Mouse (Mus musculus) gastrocnemius, postnatal 14 days (tissue): ENCODE data around the gene Hdac7. TPM values are rescaled to one million over a fixed set of nuclear protein-coding genes. Genes with fewer than 3 reads are reported as not detected.

Experiments used
- DNase-seq: peaks from one replicate; pipeline ENCODE4 v3.0.0; 2021; ENCODE audit warnings: mixed read lengths
- intact Hi-C: fragments of 180-260 bp; cut with DNase I; formaldehyde crosslinking; loops from one replicate; pipeline ENCODE4 v1.15.1; 2025; ENCODE audit warnings: low total_unique reads
- total RNA-seq, 2 experiments: library from RNA; stranded (reverse); gene quantifications; 2 replicates each; pipeline ENCODE4 v1.2.3; 2021

Hdac7 gene
- total RNA-seq, 2 experiments from 2014 or later: 18.2 to 23.3 TPM

- intact Hi-C loops: no loop called here
- no peak for DNase-seq
These were observed 63.7 kb downstream of the Hdac7 start for GRCm38 (mm10) chr15:97780611-97781031.

- intact Hi-C loops: no loop called here
- DNase-seq: no peak
These were observed 64.7 kb downstream of the Hdac7 start for GRCm38 (mm10) chr15:97779576-97779975.

GRCm38 (mm10) chr15:97778311-97779098, 65.8 kb downstream of the Hdac7 start, which contains the start of gene Slc48a1:
Gene Slc48a1, plus strand, starts transcription at chr15:97778520.
- no peak for DNase-seq
- intact Hi-C loops: no loop called here

- intact Hi-C loops: no loop called here
- no peak for DNase-seq
These were observed 67.4 kb downstream of the Hdac7 start for GRCm38 (mm10) chr15:97776919-97777318.

- DNase-seq: peak; percentile 73
- intact Hi-C loops: no loop called here
These were observed 67.8 kb downstream of the Hdac7 start for GRCm38 (mm10) chr15:97776514-97776913.

GRCm38 (mm10) chr15:97773961-97774370, 70.3 kb downstream of the Hdac7 start:
- intact Hi-C loops: loop anchor here (2.0 kb wide), 1 partner anchor 55 kb away; no protein-coding TSS in a partner anchor
- no peak for DNase-seq

- intact Hi-C loops: no loop called here
- DNase-seq: peak; percentile 73
These were observed 71.2 kb downstream of the Hdac7 start for GRCm38 (mm10) chr15:97773108-97773507.

- no peak for DNase-seq
- intact Hi-C loops: no loop called here
These were observed 74.0 kb downstream of the Hdac7 start for GRCm38 (mm10) chr15:97770280-97770679.

- intact Hi-C loops: no loop called here
- no peak for DNase-seq
These were observed 76.1 kb downstream of the Hdac7 start for GRCm38 (mm10) chr15:97768192-97768591.

- peak; percentile 85 for DNase-seq
- intact Hi-C loops: no loop called here
These were observed 76.8 kb downstream of the Hdac7 start, which contains the start of gene Rapgef3 for GRCm38 (mm10) chr15:97767280-97768186. Gene Rapgef3, minus strand, starts transcription at chr15:97767972.

- DNase-seq: no peak
- intact Hi-C loops: no loop called here
These were observed 77.6 kb downstream of the Hdac7 start for GRCm38 (mm10) chr15:97766594-97767279.

- intact Hi-C loops: no loop called here
- DNase-seq: no peak
These were observed 78.1 kb downstream of the Hdac7 start for GRCm38 (mm10) chr15:97766194-97766593.

- intact Hi-C loops: no loop called here
These were observed 79.1 kb downstream of the Hdac7 start for GRCm38 (mm10) chr15:97765090-97765794.

GRCm38 (mm10) chr15:97764532-97764931, 79.8 kb downstream of the Hdac7 start:
- DNase-seq: no peak
- intact Hi-C loops: no loop called here

More at GRCm38 (mm10) chr15:97765090-97765794, 79.1 kb downstream of the Hdac7 start:
- no peak for DNase-seq

- no peak for DNase-seq
- intact Hi-C loops: no loop called here
These were observed 80.8 kb downstream of the Hdac7 start for GRCm38 (mm10) chr15:97763256-97764049.

- intact Hi-C loops: no loop called here
- no peak for DNase-seq
These were observed 81.6 kb downstream of the Hdac7 start for GRCm38 (mm10) chr15:97762733-97763132.

GRCm38 (mm10) chr15:97761438-97761837, 82.9 kb downstream of the Hdac7 start:
- DNase-seq: no peak
- intact Hi-C loops: no loop called here

GRCm38 (mm10) chr15:97760952-97761351, 83.3 kb downstream of the Hdac7 start:
- intact Hi-C loops: no loop called here
- DNase-seq: no peak
